Comparison of ENCODE assay signal across 8 mouse cellular contexts in the genomic region with DNA sequence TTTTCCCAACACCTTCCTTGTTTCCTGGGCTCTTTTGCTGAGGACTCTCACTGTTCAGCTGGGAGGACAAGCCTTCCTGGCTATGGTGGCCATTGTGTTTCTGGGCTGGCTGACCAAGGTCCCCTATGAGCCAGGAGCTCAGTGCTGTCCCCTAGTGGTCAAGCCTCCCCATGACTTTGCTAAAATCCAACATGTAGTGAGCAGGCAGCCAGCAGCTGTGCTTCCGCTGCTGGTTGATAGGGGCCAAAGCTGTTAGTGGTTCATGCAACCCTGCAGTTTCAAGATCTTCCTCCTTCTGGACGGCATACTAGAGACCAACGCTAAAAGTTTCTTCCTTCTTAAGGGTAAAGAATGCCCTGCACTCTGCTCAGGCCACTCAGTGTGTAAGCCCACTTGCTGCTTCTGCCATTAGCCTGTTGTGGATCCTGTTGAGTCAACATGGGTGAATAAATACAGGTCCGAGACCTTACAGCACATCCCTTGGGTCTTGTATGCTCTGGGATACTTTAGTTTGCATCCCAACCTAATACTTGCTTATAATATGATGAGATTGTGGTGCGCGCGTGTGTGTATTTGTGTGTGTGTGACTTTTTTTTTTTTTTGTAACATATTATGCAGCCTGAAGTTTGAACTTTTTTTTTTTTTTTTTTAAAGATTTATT. TPM values are rescaled to one million over a fixed set of nuclear protein-coding genes. Genes with fewer than 3 reads are reported as not detected.
DNase-seq lines count a peak whose midpoint lies in the region; ATAC-seq and TF ChIP-seq lines count a peak whose summit lies in the region.

No protein-coding gene starts in this region.

- 36% methylated on average over 7 of the region's 7 CpGs for WGBS in limb, embryonic 14.5 days

- peaks cover 12% of the 10 kb centered on the region for H3K4me1 ChIP-seq in limb, embryonic 14.5 days (ENCODE audit: control insufficient read depth, insufficient read depth, low read length)

- no peak overlapping the region for H3K4me2 ChIP-seq in limb, embryonic 14.5 days (replicated peaks; ENCODE audit: low read depth, low read length, severe bottlenecking)

- H3K27me3 ChIP-seq in limb, embryonic 14.5 days (ENCODE audit: control insufficient read depth, insufficient read depth, low read length): no peaks in the 10 kb centered on the region

- no peak overlapping the region for H3K9ac ChIP-seq in limb, embryonic 14.5 days (ENCODE audit: low read depth, low read length, severe bottlenecking)

- no peak for TF ChIP-seq POLR2A in limb, embryonic 14.5 days (IDR thresholded peaks at IDR 0.05; ENCODE audit: borderline replicate concordance, extremely low read depth, insufficient read depth, insufficient read length)

- no peak overlapping the region for H3K4me3 ChIP-seq in limb, embryonic 14.5 days (replicated peaks; ENCODE audit: low read length)

- ATAC-seq in limb, embryonic 14.5 days (ENCODE audit: low FRiP score, low read depth): no peak

- no peak overlapping the region for H3K27ac ChIP-seq in limb, embryonic 14.5 days (replicated peaks; ENCODE audit: low read depth, low read length)

- DNase-seq in 3T3-L1 (ENCODE audit: low read depth, low spot score): peak; percentile 89
- peak; percentile 63 for DNase-seq in adipocyte (ENCODE audit: low spot score)
- peak; percentile 97 for DNase-seq in embryo, embryonic 10.5 days (ENCODE audit: low spot score)
- peak; percentile 93 to 94 for DNase-seq in heart, adult 18-20 months
- peak; percentile 95 for DNase-seq in kidney, adult 9 months
- DNase-seq in limb, embryonic 14.5 days (ENCODE audit: low spot score): peak; percentile 88
- DNase-seq in monocyte, adult 2 months (ENCODE audit: low read depth in 1 of 2, low spot score in 2 of 2): peak; percentile 86 to 89
- DNase-seq in spleen, postnatal 14 days (ENCODE audit: low spot score in 2 of 2): peak; percentile 69 to 87

- H3K36me3 ChIP-seq in limb, embryonic 14.5 days (ENCODE audit: control insufficient read depth, insufficient read depth, low read length): no peaks in the 10 kb centered on the region

- no peaks in the 10 kb centered on the region for H3K9me3 ChIP-seq in limb, embryonic 14.5 days (ENCODE audit: control insufficient read depth, low read length)

RNA-seq across cellular contexts. Expression of gene Klrb1b, which starts 19.3 kb away (rescaled TPM):
- total RNA-seq in heart, adult 18-20 months (2021): under 1 TPM; 0.21 to 0.45 TPM
- 0.12 and 0.40 TPM in 2 replicates for polyA plus RNA-seq in limb, embryonic 14.5 days (2012; rRNA removed)
- 0.23 and 0.39 TPM in 2 replicates for polyA plus RNA-seq in limb, embryonic 14.5 days (2014; fragmentation: Nextera tagmentation; extraction: Ambion mirVana)

RNA-seq across cellular contexts. Expression of gene Gm44511, which starts 19.3 kb away (rescaled TPM):
- not detected for total RNA-seq in heart, adult 18-20 months (2021)
- 0.33 TPM in 1 of 2 replicates, not detected in the other for polyA plus RNA-seq in limb, embryonic 14.5 days (2012; rRNA removed)
- polyA plus RNA-seq in limb, embryonic 14.5 days (2014; fragmentation: Nextera tagmentation; extraction: Ambion mirVana): not detected in 2 replicates

RNA-seq across cellular contexts. Expression of gene Clec2i, which starts 41.9 kb away (rescaled TPM):
- total RNA-seq in heart, adult 18-20 months (2021): under 1 TPM in 1 of 2 experiments, not detected in 1; 0.62 TPM
- polyA plus RNA-seq in limb, embryonic 14.5 days (2012; rRNA removed): 0.16 and 0.17 TPM in 2 replicates
- 0.14 TPM in 1 of 2 replicates, not detected in the other for polyA plus RNA-seq in limb, embryonic 14.5 days (2014; fragmentation: Nextera tagmentation; extraction: Ambion mirVana)

RNA-seq across cellular contexts. Expression of gene BC035044, which starts 45.5 kb away (rescaled TPM):
- 1 to 10 TPM in 1 of 2 experiments, under 1 TPM in 1; 0.45 to 1.4 TPM for total RNA-seq in heart, adult 18-20 months (2021)
- 0.67 and 0.77 TPM in 2 replicates for polyA plus RNA-seq in limb, embryonic 14.5 days (2012; rRNA removed)
- 1.2 and 1.5 TPM in 2 replicates for polyA plus RNA-seq in limb, embryonic 14.5 days (2014; fragmentation: Nextera tagmentation; extraction: Ambion mirVana)

RNA-seq across cellular contexts. Expression of gene Klrb1c, which starts 56.4 kb away (rescaled TPM):
- total RNA-seq in heart, adult 18-20 months (2021): not detected
- polyA plus RNA-seq in limb, embryonic 14.5 days (2012; rRNA removed): 0.15 TPM in 1 of 2 replicates, not detected in the other
- 0.14 TPM in 1 of 2 replicates, not detected in the other for polyA plus RNA-seq in limb, embryonic 14.5 days (2014; fragmentation: Nextera tagmentation; extraction: Ambion mirVana)
